Mouse (Mus musculus) heart, postnatal 0 days (tissue): ENCODE data around the gene Pax5. TPM values are rescaled to one million over a fixed set of nuclear protein-coding genes. Genes with fewer than 3 reads are reported as not detected.

ENCODE experiments used
- ATAC-seq: fragments of 200-750 bp; cut with Nextera tagmentation; 2 replicates; pipeline ENCODE4 v1.8.0; 2017; ENCODE audit warnings: low read depth, moderate number of reproducible peaks, moderate library complexity; ENCODE audit not compliant: insufficient read depth
- DNase-seq: peaks from one replicate; pipeline ENCODE4 v3.0.0-alpha.2; 2016; ENCODE audit warnings: low spot score
- H3K27ac ChIP-seq: fragments of 300-500 bp; sonication (generic); 2 replicates; pipeline ENCODE4 v1.5.1; 2014; ENCODE audit warnings: low read depth, mild to moderate bottlenecking
- H3K27me3 ChIP-seq: fragments of 300-500 bp; sonication (generic); 2 replicates; pipeline ENCODE4 v1.6.1; 2014; ENCODE audit warnings: low read length, mixed read lengths; ENCODE audit not compliant: control insufficient read depth, insufficient read depth
- H3K36me3 ChIP-seq: fragments of 300-500 bp; sonication (generic); replicated peaks from 2 replicates; pipeline ENCODE4 v1.6.1; 2014; ENCODE audit warnings: low read length, mixed read lengths; ENCODE audit not compliant: control insufficient read depth, insufficient read depth
- H3K4me1 ChIP-seq: fragments of 300-500 bp; sonication (generic); 2 replicates; pipeline ENCODE4 v1.6.1; 2014; ENCODE audit warnings: antibody characterized with exemption; ENCODE audit not compliant: control insufficient read depth, insufficient read depth
- H3K4me2 ChIP-seq: fragments of 300-500 bp; sonication (generic); 2 replicates; pipeline ENCODE4 v1.6.1; 2014; ENCODE audit warnings: low read depth, mild to moderate bottlenecking, low read length, moderate library complexity
- H3K4me3 ChIP-seq: fragments of 300-500 bp; sonication (generic); 2 replicates; pipeline ENCODE4 v1.5.1; 2014; ENCODE audit warnings: low read depth, low read length
- H3K9ac ChIP-seq: fragments of 300-500 bp; sonication (generic); replicated peaks from 2 replicates; pipeline ENCODE4 v1.6.1; 2014; ENCODE audit warnings: low read depth, low read length, mixed read lengths
- H3K9me3 ChIP-seq: fragments of 300-500 bp; sonication (generic); replicated peaks from 2 replicates; pipeline ENCODE4 v1.6.1; 2016; ENCODE audit warnings: low read length; ENCODE audit not compliant: control insufficient read depth
- CTCF ChIP-seq: IDR thresholded peaks from 2 replicates; pipeline ENCODE4 v1.5.1; 2016; ENCODE audit warnings: antibody characterized with exemption, control low read depth, low read depth
- EP300 ChIP-seq: IDR thresholded peaks from 2 replicates; pipeline ENCODE4 v1.6.1; 2016; ENCODE audit warnings: antibody characterized with exemption, low read depth
- WGBS: fragments of 180-500 bp; shearing (Covaris S2); extraction: QIAGEN DNeasy Blood & Tissue Kit; methylation state at CpG from one replicate; pipeline ENCODE4 v1.1.7; 2014; 5-methylcytosine and 5-hydroxymethylcytosine counted together
- polyA plus RNA-seq: library from polyadenylated mRNA; unstranded; fragments of >200 nt; fragmentation: Nextera tagmentation; extraction: Ambion mirVana; gene quantifications from 2 replicates; pipeline ENCODE4 v1.2.1, GENCODE M21; 2015
- total RNA-seq: library from RNA; depleted of rRNA; stranded (reverse); fragments of >200 nt; gene quantifications from 2 replicates; pipeline ENCODE4 v1.2.3, GENCODE M21; 2014; ENCODE audit warnings: low replicate concordance

The Pax5 gene
- total and polyA plus RNA-seq, 2 experiments from 2014 or later, result not detected

DNA sequence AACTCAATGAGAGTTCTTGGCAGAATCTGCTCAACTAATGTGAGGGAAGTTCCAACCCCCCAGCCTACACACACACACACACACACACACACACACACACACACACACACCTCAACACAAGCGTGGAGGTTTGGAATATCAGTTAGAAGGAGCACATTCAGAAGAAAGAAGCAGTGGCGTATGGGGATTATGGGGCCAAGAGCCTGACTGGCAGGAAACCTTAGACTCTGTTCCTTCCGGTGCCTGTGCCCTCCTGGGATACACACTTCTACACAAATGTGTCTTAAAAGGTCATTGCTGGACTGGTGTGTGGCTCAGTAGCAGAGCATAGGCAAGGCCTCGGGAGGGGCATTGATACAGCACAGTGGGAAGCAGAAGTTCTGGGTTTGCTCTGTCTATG lies 10.9 kb upstream of the Pax5 start:
- Histone ChIP-seq H3K27me3 (peaks cover 47% of the 10 kb centered on the region), H3K9ac (no peak overlapping the region), H3K4me3 (no peak overlapping the region), H3K4me1 (no peaks in the 10 kb centered on the region), H3K9me3 (no peaks in the 10 kb centered on the region), H3K4me2 (no peak overlapping the region), H3K36me3 (no peaks in the 10 kb centered on the region), H3K27ac (no peak overlapping the region)
- WGBS, result 70% methylated on average over 4 of the region's 4 CpGs
- TF ChIP-seq CTCF (no peak), EP300 (no peak)
- ATAC-seq, result no peak
- DNase-seq, result no peak

- H3K36me3 ChIP-seq, result no peaks in the 10 kb centered on the region
- H3K4me2 ChIP-seq, result no peak overlapping the region
- H3K4me3 ChIP-seq, result no peak overlapping the region
- no peak overlapping the region for H3K27ac ChIP-seq
- H3K9ac ChIP-seq, result no peak overlapping the region
- no peaks in the 10 kb centered on the region for H3K9me3 ChIP-seq
- ATAC-seq (no peak), DNase-seq (no peak)
- TF ChIP-seq CTCF (no peak), EP300 (no peak)
- WGBS, result 84% methylated on average over 7 of the region's 8 CpGs
- H3K4me1 ChIP-seq, result no peaks in the 10 kb centered on the region
- peaks cover 55% of the 10 kb centered on the region for H3K27me3 ChIP-seq
Measured at GRCm38 (mm10) chr4:44720046-44720445, 9.8 kb upstream of the Pax5 start.

GRCm38 (mm10) chr4:44717676-44718075 lies 7.4 kb upstream of the Pax5 start:
- TF ChIP-seq EP300, result no peak
- no peak for TF ChIP-seq CTCF
- peaks cover 74% of the 10 kb centered on the region for H3K27me3 ChIP-seq
- no peaks in the 10 kb centered on the region for H3K36me3 ChIP-seq
- 65% methylated on average over 3 of the region's 3 CpGs for WGBS
- no peak overlapping the region for H3K9ac ChIP-seq
- no peaks in the 10 kb centered on the region for H3K9me3 ChIP-seq
- H3K4me3 ChIP-seq, result no peak overlapping the region
- no peak for DNase-seq
- no peak for ATAC-seq
- no peaks in the 10 kb centered on the region for H3K4me1 ChIP-seq
- H3K27ac ChIP-seq, result no peak overlapping the region
- no peak overlapping the region for H3K4me2 ChIP-seq

GRCm38 (mm10) chr4:44716391-44716790 lies 6.1 kb upstream of the Pax5 start:
- WGBS, result 5% methylated on average over 10 of the region's 10 CpGs
- Histone ChIP-seq H3K9me3 (no peaks in the 10 kb centered on the region), H3K36me3 (no peaks in the 10 kb centered on the region), H3K27ac (no peak overlapping the region), H3K9ac (no peak overlapping the region), H3K4me3 (no peak overlapping the region), H3K27me3 (peaks cover 86% of the 10 kb centered on the region), H3K4me2 (no peak overlapping the region), H3K4me1 (no peaks in the 10 kb centered on the region)
- ATAC-seq (no peak), DNase-seq (no peak)
- TF ChIP-seq CTCF (no peak), EP300 (no peak)

DNA sequence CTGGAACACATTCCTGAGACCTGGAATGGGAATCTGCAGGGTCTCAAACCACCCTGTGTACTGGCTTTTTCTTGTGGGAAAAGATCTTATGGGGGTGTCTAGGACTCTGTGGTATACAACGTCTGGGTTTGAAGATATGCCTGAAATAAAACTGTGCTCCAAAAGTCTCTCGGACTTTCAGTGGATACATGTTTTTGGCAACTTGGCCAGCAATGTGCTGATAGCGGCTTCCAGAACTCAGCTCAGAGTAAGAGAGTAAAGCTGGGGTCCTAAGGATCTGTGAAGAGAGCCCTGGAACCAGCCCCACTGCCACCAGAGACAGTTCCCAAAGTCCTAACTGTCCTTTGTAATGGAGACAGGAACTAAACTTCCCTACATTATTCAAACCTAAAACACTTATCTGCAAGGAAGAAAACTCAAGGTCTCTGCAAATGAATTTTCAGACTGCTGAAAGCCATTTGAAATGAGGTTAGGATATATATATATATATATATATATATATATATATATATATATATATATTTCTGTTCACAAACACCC lies 5.4 kb upstream of the Pax5 start:
- DNase-seq (no peak), ATAC-seq (no peak)
- no peak for TF ChIP-seq CTCF
- TF ChIP-seq EP300, result no peak
- no peak overlapping the region for H3K4me2 ChIP-seq
- peaks cover 91% of the 10 kb centered on the region for H3K27me3 ChIP-seq
- no peaks in the 10 kb centered on the region for H3K4me1 ChIP-seq
- H3K9me3 ChIP-seq, result no peaks in the 10 kb centered on the region
- H3K27ac ChIP-seq, result no peak overlapping the region
- no peak overlapping the region for H3K4me3 ChIP-seq
- no peak overlapping the region for H3K9ac ChIP-seq
- no peaks in the 10 kb centered on the region for H3K36me3 ChIP-seq
- WGBS, result 9% methylated on average over 3 of the region's 3 CpGs

- DNase-seq (no peak), ATAC-seq (no peak)
- Histone ChIP-seq H3K9me3 (no peaks in the 10 kb centered on the region), H3K4me2 (no peak overlapping the region), H3K36me3 (no peaks in the 10 kb centered on the region), H3K9ac (no peak overlapping the region), H3K4me1 (no peaks in the 10 kb centered on the region), H3K4me3 (0 out of 2 replicates have a peak overlapping the region, but pooled peaks have one; percentile 2), H3K27me3 (peaks cover 93% of the 10 kb centered on the region), H3K27ac (no peak overlapping the region)
- TF ChIP-seq CTCF, result no peak
- 1% methylated on average over 27 of the region's 27 CpGs for WGBS
Measured at GRCm38 (mm10) chr4:44714111-44714621, 3.9 kb upstream of the Pax5 start.
